8 mouse cellular contexts compared by ENCODE assay signal in genomic region chr11:80489172-80489881, GRCm38 (mm10). TPM values are rescaled to one million over a fixed set of nuclear protein-coding genes. Genes with fewer than 3 reads are reported as not detected.
DNase-seq lines count a peak whose midpoint lies in the region; ATAC-seq and TF ChIP-seq lines count a peak whose summit lies in the region.

No protein-coding gene starts in this region.

- no peak overlapping the region for H3K4me3 ChIP-seq in forebrain, postnatal 0 days (ENCODE audit: low read depth, low read length)

- H3K9me3 ChIP-seq in forebrain, postnatal 0 days (ENCODE audit: low read length): no peaks in the 10 kb centered on the region

- H3K27ac ChIP-seq in forebrain, postnatal 0 days (ENCODE audit: low read depth, low read length): peak overlapping the region; percentile 64

- WGBS in forebrain, postnatal 0 days: 47% methylated on average over 12 of the region's 12 CpGs

- peaks cover 17% of the 10 kb centered on the region for H3K4me1 ChIP-seq in forebrain, postnatal 0 days (ENCODE audit: insufficient read depth)

- no peaks in the 10 kb centered on the region for H3K36me3 ChIP-seq in forebrain, postnatal 0 days (ENCODE audit: insufficient read depth)

- H3K27me3 ChIP-seq in forebrain, postnatal 0 days (ENCODE audit: insufficient read depth, low read length): no peaks in the 10 kb centered on the region

- TF ChIP-seq CTCF in forebrain, postnatal 0 days (IDR thresholded peaks at IDR 0.05; ENCODE audit: low read depth): no peak

- no peak overlapping the region for H3K4me2 ChIP-seq in forebrain, postnatal 0 days (ENCODE audit: low read depth)

- intact Hi-C loops in left cerebral cortex, postnatal 25 days (cut with DNase I): loop anchor here (5.0 kb wide), 1 partner anchor 78 kb away; no protein-coding TSS in a partner anchor

- H3K9ac ChIP-seq in forebrain, postnatal 0 days: peak overlapping the region; percentile 37

- peak; percentile 26 for ATAC-seq in forebrain, postnatal 0 days

- peak; percentile 76 to 83 for DNase-seq in left cerebral cortex, postnatal 25 days (ENCODE audit: low spot score in 2 of 2)
- DNase-seq in left cerebral cortex, adult 11 months (ENCODE audit: low spot score): no peak
- DNase-seq in cerebellum, postnatal 10 days: peak; percentile 81 to 83
- DNase-seq in forebrain, postnatal 0 days: peak; percentile 73
- DNase-seq in lung, postnatal 10 days: peak; percentile 69
- DNase-seq in thymus, postnatal 0 days (ENCODE audit: low spot score): peak; percentile 70
- DNase-seq in adrenal gland, adult 2 months: no peak
- no peak for DNase-seq in kidney, adult 18-20 months

RNA-seq across cellular contexts. Expression of gene Cdk5r1, which starts 12.5 kb away (rescaled TPM):
- total RNA-seq in left cerebral cortex, postnatal 25 days (2021): 100 to 1,000 TPM; 339 to 344 TPM
- 392 and 416 TPM in 2 replicates for total RNA-seq in forebrain, postnatal 0 days (2014; rRNA removed)
- 117 and 122 TPM in 2 replicates for polyA plus RNA-seq in forebrain, postnatal 0 days (2015; fragmentation: Nextera tagmentation; extraction: Ambion mirVana)
- 1.2 and 1.7 TPM in 2 replicates for polyA plus RNA-seq in thymus, postnatal 0 days (2015; fragmentation: Nextera tagmentation; extraction: Ambion mirVana)
- total RNA-seq in adrenal gland, adult 2 months (2021): 1 to 10 TPM; 1.5 to 3.1 TPM
- 5.8 TPM in 2 replicates for polyA plus RNA-seq in adrenal gland, adult 2 months (2012; rRNA removed)

Comparison
In these comparisons a context has a peak if more than half of its experiments do, and no peak if none do; other contexts are left out.
1. DNase-seq: peak in left cerebral cortex, postnatal 25 days (2 of 2), cerebellum, postnatal 10 days (2 of 2), forebrain, postnatal 0 days (single experiment), lung, postnatal 10 days (single experiment) and thymus, postnatal 0 days (single experiment); none in left cerebral cortex, adult 11 months (single experiment), adrenal gland, adult 2 months (single experiment) and kidney, adult 18-20 months (single experiment).
2. RNA of gene Cdk5r1, which starts 12.5 kb away (total RNA-seq): 392 to 416 TPM in forebrain, postnatal 0 days and 339 to 344 TPM in left cerebral cortex, postnatal 25 days; 1.5 to 3.1 TPM in adrenal gland, adult 2 months; every median in the first group is over 10 times any median in the second.